Mouse (Mus musculus) ovary, postnatal 10 days (tissue): ENCODE measurements around the gene Vpreb1.

Source experiments
- DNase-seq: peaks from one replicate; pipeline ENCODE4 v3.0.0; 2022; ENCODE audit warnings: low spot score

The Vpreb1 gene

GRCm38 (mm10) chr16:16855541-16855940 is 15.1 kb downstream of the Vpreb1 start:
- no peak for DNase-seq

- no peak for DNase-seq
These were observed 15.8 kb downstream of the Vpreb1 start for GRCm38 (mm10) chr16:16854836-16855235.

GRCm38 (mm10) chr16:16852411-16852810 is 18.2 kb downstream of the Vpreb1 start:
- DNase-seq, result no peak

GRCm38 (mm10) chr16:16849196-16849595 is 21.4 kb downstream of the Vpreb1 start:
- DNase-seq, result no peak

GRCm38 (mm10) chr16:16829671-16830070 is 41.0 kb downstream of the Vpreb1 start:
- no peak for DNase-seq

- no peak for DNase-seq
These were observed 41.7 kb downstream of the Vpreb1 start, which contains the start of gene Spag6l for GRCm38 (mm10) chr16:16828757-16829615. Gene Spag6l (minus strand): TSS chr16:16829456.

- no peak for DNase-seq
These were observed 44.4 kb downstream of the Vpreb1 start for GRCm38 (mm10) chr16:16826223-16826622.

GRCm38 (mm10) chr16:16825476-16825875 is 45.2 kb downstream of the Vpreb1 start:
- no peak for DNase-seq
